Comparison of ENCODE assay signal across 7 mouse cellular contexts in the genomic region with DNA sequence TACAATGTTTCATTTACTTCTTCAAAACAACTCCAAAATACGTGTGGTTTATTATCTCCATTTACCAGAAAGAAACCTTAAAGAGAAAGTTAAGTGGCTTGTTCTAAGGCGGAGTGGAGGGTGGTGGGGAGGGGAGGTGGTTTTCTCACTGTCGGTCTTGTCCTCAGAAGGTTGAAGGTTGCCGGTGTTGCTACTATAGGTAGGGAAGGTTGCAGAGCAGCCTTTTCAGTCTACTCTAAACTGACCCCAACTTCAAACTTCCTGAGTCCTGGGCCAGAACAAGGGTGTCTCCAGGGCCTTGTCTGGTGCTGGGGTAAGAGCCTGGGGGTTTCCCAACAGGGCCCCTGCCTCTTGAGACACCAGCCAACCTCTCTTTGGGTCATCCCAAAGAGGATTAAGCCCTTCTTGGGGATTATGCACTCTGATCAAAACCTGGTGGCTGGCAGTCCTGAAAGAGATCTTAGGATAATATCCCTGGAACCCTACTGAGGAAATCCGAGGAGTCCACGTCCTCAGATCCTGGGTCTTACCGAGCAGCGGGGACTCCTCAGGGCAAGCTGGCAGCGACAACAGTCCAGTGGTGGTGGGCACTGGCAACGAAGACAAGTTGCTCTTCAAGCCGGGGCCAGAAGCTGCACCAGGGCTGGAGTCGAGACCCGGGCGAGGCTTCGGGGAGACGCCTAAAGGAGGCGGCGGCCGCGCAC. TPM values are rescaled to one million over a fixed set of nuclear protein-coding genes. Genes with fewer than 3 reads are reported as not detected.
DNase-seq lines count a peak whose midpoint lies in the region; ATAC-seq and TF ChIP-seq lines count a peak whose summit lies in the region.

No protein-coding gene starts in this region.

- H3K4me1 ChIP-seq in embryonic facial prominence, embryonic 12.5 days: peaks cover 29% of the 10 kb centered on the region
- H3K4me1 ChIP-seq in hindbrain, embryonic 10.5 days (replicated peaks): peaks cover 44% of the 10 kb centered on the region
- peaks cover 41 to 43% of the 10 kb centered on the region in 2 experiments for H3K4me1 ChIP-seq in liver, embryonic 14.5 days (replicated peaks; ENCODE audit: control insufficient read depth in 2 of 2, insufficient read depth in 2 of 2, low read length in 1 of 2)

- H3K4me2 ChIP-seq in embryonic facial prominence, embryonic 12.5 days (replicated peaks): peak overlapping the region; percentile 84
- peak overlapping the region; percentile 82 for H3K4me2 ChIP-seq in liver, embryonic 14.5 days (ENCODE audit: low read depth)

- peak overlapping the region; percentile 95 for H3K27ac ChIP-seq in embryonic facial prominence, embryonic 12.5 days
- peak overlapping the region; percentile 95 for H3K27ac ChIP-seq in hindbrain, embryonic 10.5 days
- H3K27ac ChIP-seq in liver, embryonic 14.5 days: peak overlapping the region; percentile 97

- peak; percentile 29 for DNase-seq in ovary, postnatal 14 days (ENCODE audit: low spot score)
- DNase-seq in ovary, adult 18-20 months (ENCODE audit: low spot score): no peak
- DNase-seq in hindbrain, embryonic 10.5 days (ENCODE audit: low spot score): no peak
- DNase-seq in liver, embryonic 14.5 days (ENCODE audit: low read depth in 3 of 3, low spot score in 3 of 3): no peak
- DNase-seq in splenic B cell, adult 2 months (ENCODE audit: low read depth, low spot score): peak; percentile 38

- peak overlapping the region; percentile 82 for H3K9ac ChIP-seq in embryonic facial prominence, embryonic 12.5 days
- H3K9ac ChIP-seq in liver, embryonic 14.5 days (replicated peaks): peak overlapping the region; percentile 95

- under 1% methylated on average over 20 of the region's 20 CpGs for WGBS in embryonic facial prominence, embryonic 12.5 days
- under 1% methylated on average over 20 of the region's 20 CpGs for WGBS in hindbrain, embryonic 10.5 days
- WGBS in liver, embryonic 14.5 days (ENCODE audit: insufficient replicate concordance): 1% methylated on average over 20 of the region's 20 CpGs

- TF ChIP-seq CTCF in liver, embryonic 14.5 days (IDR thresholded peaks at IDR 0.05; ENCODE audit: low read depth): no peak

- no peak for TF ChIP-seq EP300 in liver, embryonic 14.5 days (IDR thresholded peaks at IDR 0.05; ENCODE audit: low read depth)

- no peaks in the 10 kb centered on the region for H3K36me3 ChIP-seq in embryonic facial prominence, embryonic 12.5 days
- no peaks in the 10 kb centered on the region for H3K36me3 ChIP-seq in hindbrain, embryonic 10.5 days
- H3K36me3 ChIP-seq in liver, embryonic 14.5 days (replicated peaks; ENCODE audit: control insufficient read depth, insufficient read depth, low read depth): peaks cover 7% of the 10 kb centered on the region
- H3K36me3 ChIP-seq in splenic B cell, adult 2 months (ENCODE audit: control insufficient read depth, insufficient read depth, low read length, poor library complexity, severe bottlenecking): no peaks in the 10 kb centered on the region

- no peaks in the 10 kb centered on the region for H3K9me3 ChIP-seq in embryonic facial prominence, embryonic 12.5 days
- H3K9me3 ChIP-seq in hindbrain, embryonic 10.5 days: no peaks in the 10 kb centered on the region
- H3K9me3 ChIP-seq in liver, embryonic 14.5 days (ENCODE audit: control insufficient read depth, low read length): no peaks in the 10 kb centered on the region

- H3K27me3 ChIP-seq in embryonic facial prominence, embryonic 12.5 days: no peaks in the 10 kb centered on the region
- no peaks in the 10 kb centered on the region for H3K27me3 ChIP-seq in hindbrain, embryonic 10.5 days (ENCODE audit: insufficient read depth, poor library complexity, severe bottlenecking)
- H3K27me3 ChIP-seq in liver, embryonic 14.5 days (ENCODE audit: control insufficient read depth, insufficient read depth, low read length): no peaks in the 10 kb centered on the region
- H3K27me3 ChIP-seq in splenic B cell, adult 2 months (ENCODE audit: control insufficient read depth, insufficient read depth, low read length, poor library complexity, severe bottlenecking): no peaks in the 10 kb centered on the region

- peak overlapping the region; percentile 70 for H3K4me3 ChIP-seq in embryonic facial prominence, embryonic 12.5 days
- H3K4me3 ChIP-seq in hindbrain, embryonic 10.5 days: peak overlapping the region; percentile 80
- H3K4me3 ChIP-seq in liver, embryonic 14.5 days (ENCODE audit: insufficient read depth in 1 of 2, low read depth in 2 of 2, low read length in 2 of 2): peak overlapping the region; percentile 92 to 96

- no peak for ATAC-seq in embryonic facial prominence, embryonic 12.5 days (ENCODE audit: insufficient number of reproducible peaks, insufficient read depth, low FRiP score, low TSS enrichment)
- peak; percentile 46; the same call in 1 of the 2 replicates for ATAC-seq in liver, embryonic 14.5 days (ENCODE audit: insufficient read depth)
- no peak for ATAC-seq in inflammation-experienced regulatory T-cells, adult 6 months

RNA-seq across cellular contexts. Expression of a gene that starts 0.8 kb away (rescaled TPM):
- polyA plus RNA-seq in embryonic facial prominence, embryonic 12.5 days (2016; fragmentation: Nextera tagmentation; extraction: Ambion mirVana): 34.4 and 37.9 TPM in 2 replicates
- polyA plus RNA-seq in hindbrain, embryonic 10.5 days (2016; fragmentation: Nextera tagmentation; extraction: Ambion mirVana): 15.2 and 18.8 TPM in 2 replicates
- 13.3 and 14.3 TPM in 2 replicates for polyA plus RNA-seq in liver, embryonic 14.5 days (2012; rRNA removed)
- polyA plus RNA-seq in liver, embryonic 14.5 days (2014; fragmentation: Nextera tagmentation; extraction: Ambion mirVana): 30.3 and 31.2 TPM in 2 replicates
- 10 to 100 TPM; 47.2 to 79.0 (median 56.0) TPM for polyA plus RNA-seq in inflammation-experienced regulatory T-cells, adult 6 months (2017; shearing (Covaris generic))

Comparison
In these comparisons a context has a peak if more than half of its experiments do, and no peak if none do; other contexts are left out.
1. DNase-seq: peak in ovary, postnatal 14 days (single experiment) and splenic B cell, adult 2 months (single experiment); none in ovary, adult 18-20 months (single experiment), hindbrain, embryonic 10.5 days (single experiment) and liver, embryonic 14.5 days (0 of 3).
2. Peak in every context shown above with its lines, with median percentiles within 50 percentile points of each other: H3K27ac ChIP-seq and H3K4me3 ChIP-seq.